Mouse (Mus musculus): Measurements from ENCODE around the gene Sfxn3.

DNA sequence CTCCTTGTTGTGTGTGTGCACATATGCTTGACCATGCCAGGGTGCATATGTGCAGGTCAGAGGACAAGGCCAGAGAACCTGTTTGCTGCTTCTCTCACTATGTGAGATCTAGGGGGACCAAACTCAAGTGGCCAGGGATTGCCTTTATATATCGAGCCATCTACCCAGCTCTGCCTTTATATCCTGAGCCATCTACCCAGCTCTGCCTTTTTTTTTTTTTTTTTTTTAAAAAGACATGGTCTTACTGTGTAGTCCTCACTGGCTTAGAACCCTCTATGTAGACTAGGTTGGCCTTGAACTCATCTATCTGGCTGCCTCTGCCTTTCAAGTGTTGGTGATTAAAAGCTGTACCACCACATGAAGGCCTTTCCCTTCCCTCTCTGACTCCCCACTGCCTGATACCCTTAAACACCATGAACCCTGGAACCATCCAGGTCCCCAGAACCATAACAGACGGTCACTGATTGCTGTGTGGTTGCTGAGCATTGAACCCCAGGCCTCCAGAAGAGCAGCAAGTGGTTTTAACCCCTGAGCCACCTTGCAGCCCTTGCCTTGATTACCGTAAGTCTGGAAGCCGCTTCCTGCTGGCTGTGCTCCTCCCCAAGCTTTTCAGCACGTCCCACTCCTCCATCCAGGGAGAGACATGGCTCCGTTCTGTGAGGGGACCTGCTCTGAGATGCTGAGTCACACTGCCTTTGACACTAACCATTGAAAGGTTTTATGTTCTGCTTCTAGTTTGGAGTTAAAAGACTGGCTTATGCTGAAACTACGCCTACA, 43.4 kb upstream of the Sfxn3 start:
- no peak for TF ChIP-seq POLR2A (IDR thresholded peaks at IDR 0.05; ENCODE audit: insufficient read length, low read depth)
- no peak for TF ChIP-seq MYOD1 (IDR thresholded peaks at IDR 0.05; ENCODE audit: control insufficient read depth in 1 of 3, insufficient read length in 2 of 3, low read depth in 2 of 3)
- TF ChIP-seq E2F4 (IDR thresholded peaks at IDR 0.05; ENCODE audit: insufficient read depth): no peak
- no peak for TF ChIP-seq MAX (IDR thresholded peaks at IDR 0.05; ENCODE audit: low read depth)
- no peak for TF ChIP-seq CEBPB (IDR thresholded peaks at IDR 0.05; ENCODE audit: insufficient read depth, poor library complexity, severe bottlenecking)
- TF ChIP-seq TCF3 (IDR thresholded peaks at IDR 0.05; ENCODE audit: insufficient read length, low read depth): no peak
- peak; percentile 10 for TF ChIP-seq POLR2AphosphoS2 (IDR thresholded peaks at IDR 0.05; ENCODE audit: insufficient read length, low read depth)
- no peak for TF ChIP-seq TCF12 (IDR thresholded peaks at IDR 0.05; ENCODE audit: insufficient read depth, poor library complexity, severe bottlenecking)
- no peak for TF ChIP-seq REST (IDR thresholded peaks at IDR 0.05; ENCODE audit: insufficient read depth, insufficient read length)
